Mouse (Mus musculus) neural tube, embryonic 12.5 days (tissue): ENCODE measurements around the gene Spata7. TPM values are rescaled to one million over a fixed set of nuclear protein-coding genes. Genes with fewer than 3 reads are reported as not detected.
"Not testable (repeated sequence)": the region's sequence is repeated elsewhere in the genome, so short reads cannot be mapped to it uniquely, and the experiment has no call there.

Experiments
- ATAC-seq: fragments of 200-750 bp; cut with Nextera tagmentation; 2 replicates; pipeline ENCODE4 v1.8.0; 2017; ENCODE audit warnings: low read depth, mild to moderate bottlenecking, moderate TSS enrichment, moderate library complexity; ENCODE audit not compliant: low FRiP score
- H3K27ac ChIP-seq: fragments of 300-500 bp; sonication (generic); 2 replicates; pipeline ENCODE4 v1.5.1; 2016
- H3K27me3 ChIP-seq: fragments of 300-500 bp; sonication (generic); replicated peaks from 2 replicates; pipeline ENCODE4 v1.6.1; 2016; ENCODE audit warnings: mild to moderate bottlenecking
- H3K36me3 ChIP-seq: fragments of 300-500 bp; sonication (generic); 2 replicates; pipeline ENCODE4 v1.6.1; 2016; ENCODE audit warnings: mild to moderate bottlenecking
- H3K4me1 ChIP-seq: fragments of 300-500 bp; sonication (generic); 2 replicates; pipeline ENCODE4 v1.6.1; 2016
- H3K4me2 ChIP-seq: fragments of 300-500 bp; sonication (generic); replicated peaks from 2 replicates; pipeline ENCODE4 v1.6.1; 2016; ENCODE audit warnings: mild to moderate bottlenecking
- H3K4me3 ChIP-seq: fragments of 300-500 bp; sonication (generic); 2 replicates; pipeline ENCODE4 v1.5.1; 2016
- H3K9ac ChIP-seq: fragments of 300-500 bp; sonication (generic); 2 replicates; pipeline ENCODE4 v1.6.1; 2016; ENCODE audit warnings: mild to moderate bottlenecking
- H3K9me3 ChIP-seq: fragments of 300-500 bp; sonication (generic); 2 replicates; pipeline ENCODE4 v1.6.1; 2016; ENCODE audit warnings: mild to moderate bottlenecking
- WGBS: fragments of 180-500 bp; shearing (Covaris S2); methylation state at CpG from one replicate; pipeline ENCODE4 v1.1.7; 2016; 5-methylcytosine and 5-hydroxymethylcytosine counted together
- polyA plus RNA-seq: library from polyadenylated mRNA; unstranded; fragments of >200 nt; fragmentation: Nextera tagmentation; extraction: Ambion mirVana; gene quantifications from 2 replicates; pipeline ENCODE4 v1.2.1, GENCODE M21; 2016

Spata7 gene
- polyA plus RNA-seq, 1 experiment from 2014 or later = 23.4 TPM

DNA sequence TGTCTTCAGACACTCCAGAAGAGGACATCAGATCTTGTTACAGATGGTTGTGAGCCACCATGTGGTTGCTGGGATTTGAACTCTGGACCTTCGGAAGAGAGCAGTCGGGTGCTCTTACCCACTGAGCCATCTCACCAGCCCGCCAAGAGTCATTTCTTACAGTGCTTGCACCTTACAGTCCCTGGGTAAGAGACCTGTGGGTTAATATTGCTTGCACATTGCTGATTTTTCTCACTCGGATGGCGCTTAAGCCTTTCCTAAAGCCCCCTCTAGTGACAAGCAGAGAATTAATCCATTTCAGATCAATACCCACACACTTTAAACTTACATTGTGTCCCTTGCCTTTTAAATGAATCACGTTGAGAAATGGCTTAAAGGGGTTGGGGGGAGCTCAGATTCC lies 7.0 kb upstream of the Spata7 start:
- not testable (repeated sequence) for H3K4me3 ChIP-seq, H3K9me3 ChIP-seq, H3K9ac ChIP-seq, ATAC-seq, H3K27me3 ChIP-seq, H3K27ac ChIP-seq, H3K36me3 ChIP-seq, H3K4me1 ChIP-seq, H3K4me2 ChIP-seq
- WGBS = 51% methylated on average over 6 of the region's 6 CpGs

DNA sequence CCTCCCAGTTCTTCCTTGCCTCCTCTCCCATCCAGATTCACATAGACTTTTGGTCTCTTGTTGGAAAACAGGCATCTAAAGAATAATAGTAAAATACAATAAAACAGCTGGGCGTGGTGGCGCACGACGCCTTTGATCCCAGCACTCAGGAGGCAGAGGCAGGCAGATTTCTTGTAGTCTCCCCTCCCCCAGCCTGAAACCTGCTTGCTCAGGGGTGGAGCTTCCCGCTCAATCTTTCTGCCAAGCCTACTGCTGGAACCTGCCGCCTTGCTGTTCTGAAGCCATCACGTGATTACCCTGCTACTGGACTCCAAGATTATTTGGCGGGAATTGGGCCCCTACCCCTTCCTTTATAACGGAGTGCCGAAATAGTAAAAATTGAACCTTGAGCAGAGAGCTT lies 4.7 kb upstream of the Spata7 start:
- not testable (repeated sequence) for H3K4me1 ChIP-seq, H3K9ac ChIP-seq, H3K4me2 ChIP-seq, H3K9me3 ChIP-seq, H3K36me3 ChIP-seq, H3K27ac ChIP-seq, H3K27me3 ChIP-seq, ATAC-seq, H3K4me3 ChIP-seq
- 90% methylated on average over 10 of the region's 10 CpGs for WGBS

GRCm38 (mm10) chr12:98628260-98628970 lies 458 bp downstream of the Spata7 start:
- Histone ChIP-seq H3K9ac (peak overlapping the region; percentile 63), H3K4me3 (peak overlapping the region; percentile 71), H3K9me3 (peaks cover 4% of the 10 kb centered on the region; the same call in 1 of the 2 replicates), H3K4me2 (peak overlapping the region; percentile 65), H3K27me3 (no peaks in the 10 kb centered on the region), H3K4me1 (0 out of 2 replicates have a peak, but pooled peaks cover 4% of the 10 kb centered on the region), H3K27ac (no peak overlapping the region; the same call in 1 of the 2 replicates), H3K36me3 (no peaks in the 10 kb centered on the region; the same call in 1 of the 2 replicates)
- WGBS = 2% methylated on average over 16 of the region's 16 CpGs
- ATAC-seq = peak; percentile 92

DNA sequence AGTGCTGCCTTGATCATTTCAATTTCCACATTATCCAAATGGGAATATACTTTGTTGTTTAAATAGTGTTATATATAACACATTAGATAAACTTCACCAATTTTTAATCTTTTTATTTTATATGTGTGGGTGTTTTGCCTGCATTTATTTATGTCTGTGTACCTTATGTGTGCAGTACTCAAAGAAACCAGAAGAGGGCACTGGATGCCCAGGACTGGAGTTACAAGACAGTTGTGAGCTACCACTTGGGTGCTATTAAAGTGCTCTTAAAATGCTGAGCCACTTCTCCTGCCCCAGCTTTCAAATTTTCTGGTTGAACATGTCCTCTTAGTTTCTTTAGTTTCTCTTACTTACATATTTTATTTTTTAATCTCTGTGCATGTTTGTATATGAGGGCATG lies 16.9 kb downstream of the Spata7 start:
- H3K4me1 ChIP-seq = no peaks in the 10 kb centered on the region
- no peak overlapping the region for H3K9ac ChIP-seq
- peaks cover 11% of the 10 kb centered on the region for H3K36me3 ChIP-seq
- no peaks in the 10 kb centered on the region for H3K9me3 ChIP-seq
- H3K4me2 ChIP-seq = no peak overlapping the region
- no peak for ATAC-seq
- H3K27me3 ChIP-seq = no peaks in the 10 kb centered on the region
- H3K4me3 ChIP-seq = no peak overlapping the region
- H3K27ac ChIP-seq = no peak overlapping the region

- no peak overlapping the region for H3K9ac ChIP-seq
- H3K36me3 ChIP-seq = peaks cover 15% of the 10 kb centered on the region
- no peak for ATAC-seq
- 77% methylated on average over 2 of the region's 2 CpGs for WGBS
- no peaks in the 10 kb centered on the region for H3K9me3 ChIP-seq
- H3K27me3 ChIP-seq = no peaks in the 10 kb centered on the region
- H3K27ac ChIP-seq = no peak overlapping the region
- H3K4me3 ChIP-seq = no peak overlapping the region
- H3K4me1 ChIP-seq = no peaks in the 10 kb centered on the region
- no peak overlapping the region for H3K4me2 ChIP-seq
These were observed 28.9 kb downstream of the Spata7 start for GRCm38 (mm10) chr12:98656873-98657272.

DNA sequence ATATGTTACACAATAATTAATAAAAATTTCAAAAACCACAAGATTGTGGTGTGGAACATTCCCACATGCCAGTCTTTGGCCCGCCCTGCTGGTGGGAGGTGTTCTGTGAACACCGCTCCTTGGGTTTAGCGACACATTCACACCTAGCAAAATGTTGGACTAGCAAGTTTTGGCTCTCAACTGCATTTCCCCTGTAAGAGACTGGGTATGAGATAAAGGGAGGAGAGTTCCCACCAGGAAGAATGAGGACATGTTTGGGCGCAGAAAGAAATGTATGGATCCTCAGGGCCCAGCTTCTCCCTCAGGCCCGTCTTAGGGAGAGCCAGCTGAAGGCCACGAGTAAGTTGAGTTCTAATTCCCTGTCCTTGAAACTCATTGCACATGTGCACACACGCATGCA lies 34.7 kb downstream of the Spata7 start:
- Histone ChIP-seq H3K27ac (no peak overlapping the region), H3K4me2 (no peak overlapping the region), H3K27me3 (no peaks in the 10 kb centered on the region), H3K9ac (no peak overlapping the region), H3K4me1 (no peaks in the 10 kb centered on the region), H3K4me3 (no peak overlapping the region), H3K9me3 (no peaks in the 10 kb centered on the region), H3K36me3 (peaks cover 20% of the 10 kb centered on the region)
- WGBS = 95% methylated on average over 7 of the region's 7 CpGs
- no peak for ATAC-seq

DNA sequence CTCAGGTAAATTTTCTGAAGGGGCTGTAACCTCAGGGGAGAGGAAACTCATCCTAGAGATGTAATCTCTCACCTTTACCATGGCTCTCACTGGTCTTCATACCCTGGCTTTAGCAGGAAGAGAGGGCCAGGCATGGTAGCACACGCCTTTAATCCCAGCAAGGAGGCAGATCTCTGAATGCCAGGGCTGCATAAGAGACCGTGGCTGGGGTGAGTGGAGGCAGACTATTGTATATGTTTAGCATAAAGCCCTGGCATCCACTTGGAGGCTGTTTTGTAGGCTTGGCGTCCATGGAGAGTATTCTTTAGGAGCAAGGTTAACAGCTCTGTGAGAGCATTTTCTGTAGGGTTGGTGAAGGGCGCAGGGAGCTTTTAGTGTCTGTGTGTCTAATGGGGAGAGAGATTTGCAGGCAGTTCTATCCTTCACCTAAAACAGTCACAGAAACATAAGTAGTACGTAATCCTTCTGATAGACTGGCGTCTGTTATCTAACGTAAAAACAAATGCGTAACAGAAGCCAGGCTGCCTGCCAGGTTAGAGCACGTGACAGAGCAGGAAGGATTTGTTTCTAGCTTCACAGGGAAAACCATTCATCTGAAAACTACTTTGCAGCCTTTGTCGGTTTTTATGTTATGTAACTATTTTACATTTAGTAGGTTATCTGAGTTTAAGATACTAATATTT lies 40.3 kb downstream of the Spata7 start:
- no peaks in the 10 kb centered on the region for H3K9me3 ChIP-seq
- H3K27ac ChIP-seq = no peak overlapping the region
- no peak overlapping the region for H3K4me2 ChIP-seq
- no peak for ATAC-seq
- H3K4me3 ChIP-seq = no peak overlapping the region
- no peak overlapping the region for H3K9ac ChIP-seq
- 88% methylated on average over 10 of the region's 10 CpGs for WGBS
- H3K4me1 ChIP-seq = no peaks in the 10 kb centered on the region
- H3K36me3 ChIP-seq = peaks cover 7% of the 10 kb centered on the region; the same call in 1 of the 2 replicates
- H3K27me3 ChIP-seq = no peaks in the 10 kb centered on the region

DNA sequence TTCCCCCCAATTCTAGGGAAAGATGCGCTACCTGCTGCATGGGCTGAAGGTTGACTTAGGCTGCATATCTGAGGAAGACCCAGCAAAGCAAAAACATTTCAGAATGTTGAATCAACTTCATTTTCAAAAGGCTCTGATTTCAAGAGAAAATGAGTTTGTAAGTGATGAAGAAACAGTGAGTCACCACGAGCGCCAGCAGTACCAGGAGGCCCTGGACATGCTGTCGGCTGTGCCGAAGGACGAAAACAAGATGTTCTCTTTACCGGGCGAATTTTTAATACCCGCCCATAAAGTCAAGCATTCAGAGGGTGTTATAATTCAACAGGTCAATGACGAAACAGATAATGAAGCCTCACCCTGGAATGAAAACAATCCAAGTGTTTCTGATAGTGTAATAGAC lies 41.1 kb downstream of the Spata7 start:
- Histone ChIP-seq H3K4me2 (no peak overlapping the region), H3K9ac (no peak overlapping the region), H3K4me1 (no peaks in the 10 kb centered on the region), H3K27me3 (no peaks in the 10 kb centered on the region), H3K27ac (no peak overlapping the region), H3K4me3 (no peak overlapping the region), H3K36me3 (peaks cover 11% of the 10 kb centered on the region; the same call in 1 of the 2 replicates), H3K9me3 (no peaks in the 10 kb centered on the region)
- WGBS = 93% methylated on average over 10 of the region's 10 CpGs
- no peak for ATAC-seq

GRCm38 (mm10) chr12:98669864-98670263 lies 41.9 kb downstream of the Spata7 start:
- H3K27me3 ChIP-seq = no peaks in the 10 kb centered on the region
- H3K9ac ChIP-seq = no peak overlapping the region
- 92% methylated on average over 5 of the region's 5 CpGs for WGBS
- H3K9me3 ChIP-seq = no peaks in the 10 kb centered on the region
- H3K4me2 ChIP-seq = no peak overlapping the region
- H3K4me1 ChIP-seq = no peaks in the 10 kb centered on the region
- peaks cover 11% of the 10 kb centered on the region; the same call in 1 of the 2 replicates for H3K36me3 ChIP-seq
- ATAC-seq = no peak
- no peak overlapping the region for H3K4me3 ChIP-seq
- no peak overlapping the region for H3K27ac ChIP-seq

DNA sequence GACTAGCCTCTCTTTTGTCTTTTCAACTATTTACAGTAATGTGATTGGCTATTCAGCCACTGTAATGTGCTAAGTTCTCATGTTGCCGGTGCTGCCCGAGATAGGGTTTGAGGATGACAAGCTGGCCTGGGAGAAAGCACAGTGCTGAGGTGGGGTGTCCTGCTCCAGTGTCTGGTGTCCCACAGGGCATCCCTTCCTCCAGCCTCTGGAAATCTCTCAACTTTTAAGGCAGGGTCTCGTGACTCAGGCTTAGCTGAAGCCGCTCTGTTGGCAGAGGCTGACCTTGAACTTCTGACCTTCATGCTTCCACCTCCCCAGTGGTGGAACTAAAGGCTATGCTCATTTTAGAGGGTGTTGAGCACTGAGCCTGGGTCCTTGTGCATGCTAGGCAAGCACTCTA lies 42.5 kb downstream of the Spata7 start:
- H3K4me1 ChIP-seq = no peaks in the 10 kb centered on the region
- H3K4me3 ChIP-seq = no peak overlapping the region
- no peaks in the 10 kb centered on the region for H3K9me3 ChIP-seq
- 92% methylated on average over 4 of the region's 4 CpGs for WGBS
- no peak overlapping the region for H3K4me2 ChIP-seq
- no peak overlapping the region for H3K9ac ChIP-seq
- no peaks in the 10 kb centered on the region for H3K27me3 ChIP-seq
- H3K36me3 ChIP-seq = peaks cover 8% of the 10 kb centered on the region; the same call in 1 of the 2 replicates
- no peak for ATAC-seq
- H3K27ac ChIP-seq = no peak overlapping the region

DNA sequence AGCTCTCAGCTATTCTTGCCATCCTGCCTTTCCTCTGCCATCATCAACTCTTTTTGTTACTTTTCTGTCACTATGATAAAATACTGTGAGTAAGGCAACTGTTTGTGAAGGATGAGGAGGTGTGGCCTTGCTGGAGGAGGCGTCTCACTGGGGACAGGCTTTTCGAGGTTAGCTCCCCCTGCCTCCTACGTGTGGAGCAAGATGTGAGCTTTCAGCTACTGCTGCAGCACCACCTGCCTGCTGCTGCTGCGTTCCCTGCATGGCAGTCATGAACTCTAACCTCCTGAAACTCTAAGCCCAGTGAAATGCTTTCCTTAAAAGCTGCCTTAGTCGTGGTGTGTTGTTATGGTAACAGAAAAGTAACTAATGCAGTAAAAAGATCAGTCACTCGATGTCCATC lies 45.9 kb downstream of the Spata7 start:
- Histone ChIP-seq H3K4me1 (no peaks in the 10 kb centered on the region), H3K4me2 (no peak overlapping the region), H3K4me3 (no peak overlapping the region), H3K27ac (no peak overlapping the region), H3K27me3 (no peaks in the 10 kb centered on the region), H3K9ac (no peak overlapping the region), H3K36me3 (peaks cover 13% of the 10 kb centered on the region), H3K9me3 (no peaks in the 10 kb centered on the region)
- no peak for ATAC-seq
- WGBS = 64% methylated on average over 6 of the region's 6 CpGs

DNA sequence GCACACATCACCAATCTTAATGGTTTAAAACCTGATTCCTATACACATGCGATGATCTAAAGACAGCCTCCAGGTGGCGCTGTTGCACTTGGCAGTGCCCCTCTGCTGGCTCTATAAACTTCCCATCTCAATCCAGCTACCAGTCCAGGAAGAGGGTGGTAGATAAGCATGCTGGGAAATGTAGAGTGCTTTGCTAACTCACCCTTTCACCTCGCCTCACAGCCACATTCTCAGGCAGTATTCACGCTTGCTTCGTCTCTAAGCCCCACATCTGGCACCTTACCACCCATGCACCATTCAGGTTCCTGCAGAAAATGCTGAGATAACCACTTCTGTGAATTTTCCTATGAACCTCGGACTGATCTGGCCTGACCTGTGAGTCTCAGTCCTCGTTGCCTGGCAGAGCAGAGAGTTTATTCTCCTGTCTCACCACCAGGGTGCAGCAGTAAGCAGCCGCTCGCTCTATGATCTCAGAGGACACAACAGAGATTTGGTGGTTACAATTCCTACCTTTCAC lies 46.7 kb downstream of the Spata7 start:
- Histone ChIP-seq H3K9ac (0 out of 2 replicates have a peak overlapping the region, but pooled peaks have one; percentile 14), H3K4me3 (0 out of 2 replicates have a peak overlapping the region, but pooled peaks have one; percentile 13), H3K27me3 (no peaks in the 10 kb centered on the region), H3K4me1 (no peaks in the 10 kb centered on the region), H3K36me3 (peaks cover 21% of the 10 kb centered on the region), H3K4me2 (peak overlapping the region; percentile 44), H3K9me3 (no peaks in the 10 kb centered on the region), H3K27ac (no peak overlapping the region)
- 14% methylated on average over 9 of the region's 9 CpGs for WGBS
- ATAC-seq = peak; percentile 82
